Mouse (Mus musculus) myocyte (in vitro differentiated cells): ENCODE results near the gene Sema4f. TPM values are rescaled to one million over a fixed set of nuclear protein-coding genes. Genes with fewer than 3 reads are reported as not detected.

Experiments
- H3K27me3 ChIP-seq: one replicate; pipeline ENCODE4 v1.6.1; 2011; ENCODE audit not compliant: control insufficient read depth, insufficient read depth, insufficient read length
- H3K36me3 ChIP-seq: one replicate; pipeline ENCODE4 v1.6.1; 2011; ENCODE audit not compliant: control insufficient read depth, insufficient read depth
- H3K4me2 ChIP-seq: one replicate; pipeline ENCODE4 v1.6.1; 2011; ENCODE audit warnings: low read depth, control low read depth
- H3K4me3 ChIP-seq: one replicate; pipeline ENCODE4 v1.5.1; 2011; ENCODE audit warnings: mild to moderate bottlenecking, control low read depth, moderate library complexity
- H3K79me2 ChIP-seq: one replicate; pipeline ENCODE4 v1.6.1; 2011; ENCODE audit not compliant: control insufficient read depth, insufficient read depth
- H3ac ChIP-seq: one replicate; pipeline ENCODE4 v1.6.1; 2011; ENCODE audit not compliant: control insufficient read depth, insufficient read length
- CEBPB ChIP-seq: IDR thresholded peaks from 2 replicates; pipeline ENCODE4 v1.6.1; 2011; ENCODE audit warnings: mild to moderate bottlenecking, moderate library complexity; ENCODE audit not compliant: poor library complexity, insufficient read depth, severe bottlenecking
- E2F4 ChIP-seq: IDR thresholded peaks from one replicate; pipeline ENCODE4 v1.6.1; 2011; ENCODE audit warnings: mild to moderate bottlenecking, control low read depth, moderate library complexity; ENCODE audit not compliant: insufficient read depth
- MAX ChIP-seq: IDR thresholded peaks from one replicate; pipeline ENCODE4 v1.6.1; 2011; ENCODE audit warnings: low read depth, mild to moderate bottlenecking, control low read depth
- MYOD1 ChIP-seq, 3 experiments: IDR thresholded peaks; one replicate each; pipeline ENCODE4 v1.6.1; 2011; ENCODE audit warnings: control low read depth in 2 of 3, low read depth in 2 of 3, mild to moderate bottlenecking in 2 of 3, moderate library complexity in 1 of 3; ENCODE audit not compliant: insufficient read length in 2 of 3, control insufficient read depth in 1 of 3
- MYOG ChIP-seq, 3 experiments: IDR thresholded peaks; one replicate each; pipeline ENCODE4 v1.6.1; 2011; ENCODE audit warnings: control low read depth in 2 of 3, low read depth in 2 of 3, mild to moderate bottlenecking in 2 of 3; ENCODE audit not compliant: insufficient read length in 2 of 3, control insufficient read depth in 1 of 3, insufficient read depth in 1 of 3
- POLR2A ChIP-seq: IDR thresholded peaks from one replicate; pipeline ENCODE4 v1.6.1; 2011; ENCODE audit warnings: low read depth, mild to moderate bottlenecking, control low read depth, moderate library complexity; ENCODE audit not compliant: insufficient read length
- POLR2AphosphoS2 ChIP-seq: IDR thresholded peaks from one replicate; pipeline ENCODE4 v1.6.1; 2011; ENCODE audit warnings: low read depth, control low read depth; ENCODE audit not compliant: insufficient read length
- REST ChIP-seq: IDR thresholded peaks from one replicate; pipeline ENCODE4 v1.6.1; 2011; ENCODE audit warnings: mild to moderate bottlenecking, control low read depth, moderate library complexity; ENCODE audit not compliant: insufficient read depth, insufficient read length
- SRF ChIP-seq: IDR thresholded peaks from one replicate; pipeline ENCODE4 v1.6.1; 2011; ENCODE audit warnings: low read depth; ENCODE audit not compliant: control insufficient read depth, insufficient read length
- TCF12 ChIP-seq: IDR thresholded peaks from one replicate; pipeline ENCODE4 v1.6.1; 2011; ENCODE audit warnings: mild to moderate bottlenecking, control low read depth; ENCODE audit not compliant: poor library complexity, insufficient read depth, severe bottlenecking
- TCF3 ChIP-seq: IDR thresholded peaks from one replicate; pipeline ENCODE4 v1.6.1; 2011; ENCODE audit warnings: low read depth, control low read depth; ENCODE audit not compliant: insufficient read length
- USF1 ChIP-seq: IDR thresholded peaks from one replicate; pipeline ENCODE4 v1.6.1; 2011; ENCODE audit warnings: low read depth, mild to moderate bottlenecking, control low read depth, moderate library complexity
- polyA plus RNA-seq: library from polyadenylated mRNA; unstranded; fragments of >200 nt; fragmentation: generic; extraction: Trizol; gene quantifications from one replicate; pipeline ENCODE4 v1.2.1, GENCODE M21; 2012; ENCODE audit warnings: missing spikeins

Gene Sema4f
- polyA plus RNA-seq, 1 experiment, result 0.54 TPM

- no peaks in the 10 kb centered on the region for H3K79me2 ChIP-seq
- H3K4me2 ChIP-seq, result no peak overlapping the region
- TF ChIP-seq POLR2AphosphoS2 (no peak), MAX (no peak), MYOD1 (IDR thresholded peaks at IDR 0.05; ENCODE audit: control insufficient read depth in 1 of 3, insufficient read length in 2 of 3, low read depth in 2 of 3) (no peak), USF1 (no peak), MYOG (IDR thresholded peaks at IDR 0.05; ENCODE audit: control insufficient read depth in 1 of 3, insufficient read depth in 1 of 3, insufficient read length in 2 of 3, low read depth in 2 of 3) (no peak), E2F4 (no peak), POLR2A (no peak), SRF (no peak)
- no peak overlapping the region for H3ac ChIP-seq
- H3K27me3 ChIP-seq, result no peaks in the 10 kb centered on the region
- H3K36me3 ChIP-seq, result no peaks in the 10 kb centered on the region
- H3K4me3 ChIP-seq, result no peak overlapping the region
Measured at GRCm38 (mm10) chr6:82915889-82916288, 23.7 kb downstream of the Sema4f start.

DNA sequence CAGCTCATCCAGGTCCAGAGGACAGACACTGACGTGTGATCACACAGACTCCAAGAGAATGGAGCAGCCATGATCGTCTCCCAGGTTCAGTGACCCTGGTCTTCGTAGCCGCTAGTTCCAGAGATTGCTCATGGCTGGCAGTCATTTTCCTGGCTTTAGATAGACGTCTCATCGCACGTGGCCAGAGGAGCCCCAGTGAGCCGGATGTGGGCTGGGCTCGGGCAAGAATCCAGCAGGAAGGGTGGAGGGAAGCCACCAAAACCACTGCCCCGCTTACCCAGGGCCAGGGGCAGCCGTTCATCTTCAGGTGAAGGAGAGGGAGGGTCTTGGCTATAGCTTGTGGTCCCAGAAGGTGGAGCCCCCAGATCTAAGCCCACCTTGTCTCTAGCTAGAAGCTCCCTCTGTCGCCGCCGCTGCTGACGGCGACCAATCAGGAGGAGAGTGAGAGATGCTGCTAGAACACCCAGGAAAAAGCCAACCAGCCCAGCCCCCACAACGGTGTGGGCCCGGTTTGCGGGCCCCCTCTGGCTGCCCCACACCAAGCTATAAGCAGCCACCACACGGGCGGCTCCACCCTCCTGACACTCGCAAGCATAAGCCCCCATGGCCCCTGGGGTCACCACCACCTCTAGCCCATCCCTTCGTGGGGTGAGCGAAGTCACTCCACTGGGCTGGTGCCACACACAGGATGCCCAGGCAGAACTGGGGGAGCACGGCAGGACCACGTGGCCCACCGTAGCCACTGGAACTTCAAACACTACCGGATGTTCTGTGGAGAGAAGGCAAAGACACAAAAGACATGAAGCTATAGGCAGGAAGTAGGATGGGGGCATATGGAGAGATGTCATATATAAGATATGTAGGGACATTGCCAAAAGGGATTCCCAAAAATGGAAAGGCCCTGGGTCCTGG, 26.0 kb downstream of the Sema4f start:
- H3K4me3 ChIP-seq, result no peak overlapping the region
- H3K36me3 ChIP-seq, result no peaks in the 10 kb centered on the region
- no peak overlapping the region for H3ac ChIP-seq
- no peaks in the 10 kb centered on the region for H3K79me2 ChIP-seq
- TF ChIP-seq MAX, result no peak
- TF ChIP-seq REST, result no peak
- no peak for TF ChIP-seq TCF3
- TF ChIP-seq SRF, result no peak
- no peak for TF ChIP-seq POLR2A
- TF ChIP-seq MYOD1 (IDR thresholded peaks at IDR 0.05; ENCODE audit: control insufficient read depth in 1 of 3, insufficient read length in 2 of 3, low read depth in 2 of 3), result no peak
- TF ChIP-seq CEBPB, result no peak
- no peak for TF ChIP-seq MYOG (IDR thresholded peaks at IDR 0.05; ENCODE audit: control insufficient read depth in 1 of 3, insufficient read depth in 1 of 3, insufficient read length in 2 of 3, low read depth in 2 of 3)
- TF ChIP-seq E2F4, result no peak
- TF ChIP-seq POLR2AphosphoS2, result no peak
- TF ChIP-seq TCF12, result no peak
- no peak for TF ChIP-seq USF1
- no peak overlapping the region for H3K4me2 ChIP-seq
- H3K27me3 ChIP-seq, result no peaks in the 10 kb centered on the region

DNA sequence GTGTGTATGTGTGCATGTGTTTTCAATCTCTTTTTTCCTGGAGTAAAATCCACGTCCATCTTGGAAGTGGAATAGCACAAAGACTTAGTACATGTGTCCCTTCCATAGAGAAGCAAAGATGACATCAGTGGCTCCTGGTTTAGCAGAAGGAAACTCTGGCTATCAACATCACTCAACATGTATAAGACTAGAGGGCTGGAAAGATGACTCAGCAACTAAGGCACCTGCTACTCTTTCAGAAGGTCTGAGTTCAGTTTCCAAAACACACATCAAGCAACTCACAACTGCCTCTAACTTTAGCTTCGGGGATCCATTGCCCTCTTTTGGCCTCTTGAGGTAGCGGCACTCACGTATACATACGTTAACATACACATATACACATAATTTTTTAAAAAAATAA, 28.3 kb downstream of the Sema4f start:
- Histone ChIP-seq H3K27me3 (no peaks in the 10 kb centered on the region), H3K79me2 (no peaks in the 10 kb centered on the region), H3K4me2 (no peak overlapping the region), H3K4me3 (no peak overlapping the region), H3ac (no peak overlapping the region), H3K36me3 (no peaks in the 10 kb centered on the region)
- TF ChIP-seq POLR2AphosphoS2 (no peak), TCF3 (no peak), USF1 (no peak), SRF (no peak), MYOG (IDR thresholded peaks at IDR 0.05; ENCODE audit: control insufficient read depth in 1 of 3, insufficient read depth in 1 of 3, insufficient read length in 2 of 3, low read depth in 2 of 3) (no peak)

- Histone ChIP-seq H3K4me3 (no peak overlapping the region), H3K36me3 (no peaks in the 10 kb centered on the region), H3ac (no peak overlapping the region), H3K27me3 (no peaks in the 10 kb centered on the region), H3K79me2 (no peaks in the 10 kb centered on the region), H3K4me2 (peak overlapping the region; percentile 90)
- TF ChIP-seq TCF12 (no peak), TCF3 (no peak), REST (no peak), SRF (no peak), POLR2A (no peak), MYOD1 (IDR thresholded peaks at IDR 0.05; ENCODE audit: control insufficient read depth in 1 of 3, insufficient read length in 2 of 3, low read depth in 2 of 3) (peak in 2 of 3 experiments; percentile 63 to 74), E2F4 (no peak), USF1 (no peak), CEBPB (no peak), MAX (no peak), MYOG (IDR thresholded peaks at IDR 0.05; ENCODE audit: control insufficient read depth in 1 of 3, insufficient read depth in 1 of 3, insufficient read length in 2 of 3, low read depth in 2 of 3) (peak in 2 of 3 experiments; percentile 7 to 78), POLR2AphosphoS2 (no peak)
Measured at GRCm38 (mm10) chr6:82909136-82909855, 30.3 kb downstream of the Sema4f start.
